Mouse (Mus musculus): Measurements from ENCODE around the gene Bmpr2. TPM values are rescaled to one million over a fixed set of nuclear protein-coding genes. Genes with fewer than 3 reads are reported as not detected.

Gene Bmpr2
- total RNA-seq, 2 experiments from 2014 or later = 46.8 to 47.8 TPM

- intact Hi-C loops (cut with DNase I) = no loop called here
- peak overlapping the region; percentile 35; the same call in 1 of the 2 replicates for H3K27ac ChIP-seq
Measured at GRCm38 (mm10) chr1:59907700-59908099, 144.5 kb downstream of the Bmpr2 start.

DNA sequence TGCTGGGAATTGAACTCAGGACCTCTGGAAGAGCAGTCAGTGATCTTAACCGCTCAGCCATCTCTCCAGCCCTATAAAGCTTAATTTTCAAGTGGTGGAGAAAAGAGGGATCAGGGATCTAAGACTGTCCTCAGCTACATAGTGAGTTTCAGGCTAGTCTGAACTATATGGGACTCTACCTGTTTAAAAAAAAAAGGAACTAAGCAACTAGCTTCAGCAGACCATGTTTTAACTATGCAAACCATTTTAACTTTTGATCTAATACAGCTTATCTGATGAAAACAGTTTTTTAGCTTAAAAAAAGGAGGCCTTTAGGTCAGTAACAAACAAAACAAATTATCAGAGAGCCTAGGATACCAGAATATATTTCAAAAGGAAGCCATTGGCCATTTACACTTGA is 147.7 kb downstream of the Bmpr2 start:
- DNase-seq = no peak
- intact Hi-C loops (cut with DNase I) = no loop called here
- H3K4me3 ChIP-seq = no peak overlapping the region
- TF ChIP-seq CTCF (IDR thresholded peaks at IDR 0.05) = no peak
- H3K27ac ChIP-seq = no peak overlapping the region

More at GRCm38 (mm10) chr1:59907700-59908099, 144.5 kb downstream of the Bmpr2 start:
- DNase-seq = no peak
- no peak overlapping the region for H3K4me3 ChIP-seq
- no peak for TF ChIP-seq CTCF (IDR thresholded peaks at IDR 0.05)

GRCm38 (mm10) chr1:59912413-59913157 is 149.4 kb downstream of the Bmpr2 start, which contains the start of gene Fam117b:
Fam117b (plus strand) TSS chr1:59913006.
- H3K4me3 ChIP-seq = peak within 1 kb of the TSS; percentile 85
- intact Hi-C loops (cut with DNase I) = no loop called here
- peak within 1 kb of the TSS; percentile 95 for H3K27ac ChIP-seq
- TF ChIP-seq CTCF (IDR thresholded peaks at IDR 0.05) = peak; percentile 22; the same call in 1 of the 2 replicates
- DNase-seq = peak; percentile 98

DNA sequence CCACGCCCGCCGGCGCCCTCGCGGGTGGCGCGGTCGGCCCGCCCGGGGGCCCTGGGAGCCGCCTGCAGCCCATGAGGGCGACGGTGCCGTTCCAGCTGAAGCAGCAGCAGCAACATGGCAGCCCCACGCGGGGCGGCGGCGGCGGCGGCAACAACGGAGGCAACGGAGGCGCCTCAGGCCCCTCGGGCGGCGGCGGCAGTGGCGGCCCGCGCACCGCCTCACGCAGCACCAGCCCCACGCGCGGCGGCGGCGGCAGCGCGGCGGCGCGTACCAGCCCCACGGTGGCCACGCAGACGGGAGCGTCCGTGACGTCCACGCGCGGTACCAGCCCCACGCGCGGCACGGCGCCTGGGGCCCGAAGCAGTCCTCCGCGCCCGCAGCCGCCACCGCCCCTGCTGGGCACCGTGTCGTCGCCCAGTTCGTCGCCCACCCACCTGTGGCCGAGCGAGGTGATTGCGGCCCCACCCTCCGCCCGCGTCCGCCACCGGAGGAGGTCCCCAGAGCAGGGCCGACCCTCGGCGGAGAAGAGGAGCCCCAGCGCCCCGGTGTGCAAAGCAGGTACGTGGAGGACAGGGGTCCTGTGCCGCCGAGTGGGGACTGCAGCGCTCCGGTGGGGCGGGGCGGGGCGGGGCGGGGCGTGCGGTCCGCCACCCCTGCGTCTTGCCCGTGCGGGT is 150.1 kb downstream of the Bmpr2 start:
- Histone ChIP-seq H3K27ac (peak overlapping the region; percentile 95), H3K4me3 (peak overlapping the region; percentile 85)
- intact Hi-C loops (cut with DNase I) = no loop called here
- no peak for DNase-seq
- no peak for TF ChIP-seq CTCF (IDR thresholded peaks at IDR 0.05)

DNA sequence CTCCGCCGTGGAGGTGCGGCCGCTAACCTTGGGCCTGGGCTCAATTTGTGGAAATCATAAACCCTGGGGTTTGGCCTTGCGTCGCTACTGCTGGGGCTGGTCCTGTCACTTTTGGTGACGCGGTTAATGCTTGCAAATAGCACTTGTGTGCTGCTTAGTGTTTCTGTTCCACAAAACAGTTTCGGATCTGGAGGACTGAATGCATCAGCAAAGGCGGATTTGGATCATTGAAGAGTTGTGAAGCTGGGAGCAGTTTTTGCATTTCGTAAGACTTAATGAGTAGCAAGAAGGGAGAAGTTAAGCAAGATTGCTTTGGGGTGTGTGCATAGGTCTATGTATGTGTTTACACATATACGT is 150.6 kb downstream of the Bmpr2 start:
- intact Hi-C loops (cut with DNase I) = no loop called here
- no peak for DNase-seq
- TF ChIP-seq CTCF (IDR thresholded peaks at IDR 0.05) = no peak
- Histone ChIP-seq H3K4me3 (peak overlapping the region; percentile 85), H3K27ac (peak overlapping the region; percentile 95)

DNA sequence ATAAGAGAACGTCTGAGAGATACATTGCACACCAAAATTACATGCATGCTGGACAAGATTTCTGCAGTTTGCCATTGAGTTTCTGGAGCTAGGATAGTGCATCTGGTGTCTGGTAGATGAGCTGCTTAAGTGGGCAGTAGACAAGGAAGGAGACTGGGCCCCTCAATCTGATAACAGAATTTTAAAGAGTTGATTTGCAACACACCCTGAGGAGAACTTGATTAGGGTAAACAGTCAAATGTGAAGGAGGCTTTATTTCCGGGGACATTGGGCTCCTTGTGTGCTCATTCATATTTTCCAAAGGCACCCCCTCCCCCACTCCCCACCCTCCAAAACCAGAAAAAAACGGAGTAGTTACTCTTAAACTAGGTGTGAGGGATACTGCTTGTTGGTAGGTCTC is 151.6 kb downstream of the Bmpr2 start:
- TF ChIP-seq CTCF (IDR thresholded peaks at IDR 0.05) = no peak
- intact Hi-C loops (cut with DNase I) = no loop called here
- 0 out of 2 replicates have a peak overlapping the region, but pooled peaks have one; percentile 95 for H3K27ac ChIP-seq
- H3K4me3 ChIP-seq = peak overlapping the region; percentile 85
- DNase-seq = no peak

- no peak for DNase-seq
- no peak for TF ChIP-seq CTCF (IDR thresholded peaks at IDR 0.05)
- Histone ChIP-seq H3K4me3 (no peak overlapping the region; the same call in 1 of the 2 replicates), H3K27ac (peak overlapping the region; percentile 40; the same call in 1 of the 2 replicates)
- intact Hi-C loops (cut with DNase I) = no loop called here
Measured at GRCm38 (mm10) chr1:59915843-59916610, 152.8 kb downstream of the Bmpr2 start.

- no peak for DNase-seq
- intact Hi-C loops (cut with DNase I) = no loop called here
- Histone ChIP-seq H3K27ac (no peak overlapping the region), H3K4me3 (no peak overlapping the region)
- TF ChIP-seq CTCF (IDR thresholded peaks at IDR 0.05) = no peak
Measured at GRCm38 (mm10) chr1:59917401-59917800, 154.2 kb downstream of the Bmpr2 start.

GRCm38 (mm10) chr1:59918075-59918474 is 154.9 kb downstream of the Bmpr2 start:
- intact Hi-C loops (cut with DNase I) = no loop called here
- TF ChIP-seq CTCF (IDR thresholded peaks at IDR 0.05) = no peak
- no peak overlapping the region for H3K27ac ChIP-seq
- H3K4me3 ChIP-seq = no peak overlapping the region
- DNase-seq = no peak

- no peak for DNase-seq
- intact Hi-C loops (cut with DNase I) = loop anchor here (5.0 kb wide), 2 partner anchors 41 to 44 kb away; no protein-coding TSS in a partner anchor
Measured at GRCm38 (mm10) chr1:59923201-59923600, 160.0 kb downstream of the Bmpr2 start.

GRCm38 (mm10) chr1:59923673-59924072 is 160.5 kb downstream of the Bmpr2 start:
- no peak for DNase-seq
- Histone ChIP-seq H3K4me3 (no peak overlapping the region), H3K27ac (peak overlapping the region; percentile 9; the same call in 1 of the 2 replicates)
- intact Hi-C loops (cut with DNase I) = loop anchor here (5.0 kb wide), 2 partner anchors 41 to 44 kb away; no protein-coding TSS in a partner anchor
- TF ChIP-seq CTCF (IDR thresholded peaks at IDR 0.05) = no peak

More at GRCm38 (mm10) chr1:59923201-59923600, 160.0 kb downstream of the Bmpr2 start:
- no peak for TF ChIP-seq CTCF (IDR thresholded peaks at IDR 0.05)
- Histone ChIP-seq H3K27ac (peak overlapping the region; percentile 35), H3K4me3 (no peak overlapping the region)

- intact Hi-C loops (cut with DNase I) = loop anchor here (5.0 kb wide), 2 partner anchors 42 to 43 kb away; no protein-coding TSS in a partner anchor
- no peak overlapping the region for H3K4me3 ChIP-seq
- TF ChIP-seq CTCF (IDR thresholded peaks at IDR 0.05) = no peak
- DNase-seq = no peak
- H3K27ac ChIP-seq = no peak overlapping the region
Measured at GRCm38 (mm10) chr1:59924411-59924810, 161.2 kb downstream of the Bmpr2 start.

All from gastrocnemius, adult 2 months (tissue).